Mouse (Mus musculus): ENCODE results near the gene Ovgp1. TPM values are rescaled to one million over a fixed set of nuclear protein-coding genes. Genes with fewer than 3 reads are reported as not detected.

The Ovgp1 gene
- polyA plus RNA-seq (2012; fragmentation: generic; extraction: Trizol): under 1 TPM; 0.01 to 0.57 TPM

DNA sequence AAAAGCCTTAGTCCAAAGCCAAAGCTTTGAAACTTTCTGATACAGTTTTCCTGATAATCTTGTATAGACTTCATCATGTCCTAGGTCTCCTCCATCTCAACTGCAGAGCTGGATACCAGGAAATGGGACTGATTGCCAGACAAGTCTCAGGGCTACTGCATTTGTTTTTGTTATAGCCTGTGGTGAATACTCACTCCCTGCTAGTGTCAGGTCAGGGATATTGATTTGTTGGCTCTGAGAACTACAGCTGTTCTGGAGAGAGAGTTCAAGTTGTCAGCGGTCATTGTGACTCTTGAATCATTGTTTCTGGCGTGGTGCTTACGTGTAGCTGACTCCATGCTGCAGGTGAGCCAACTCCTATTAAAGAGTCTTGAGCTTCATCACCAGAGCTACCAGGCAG lies at the start of gene Ovgp1:
Gene Ovgp1 (plus strand): TSS at position 301 of the 400 bp plus-strand sequence.

DNA sequence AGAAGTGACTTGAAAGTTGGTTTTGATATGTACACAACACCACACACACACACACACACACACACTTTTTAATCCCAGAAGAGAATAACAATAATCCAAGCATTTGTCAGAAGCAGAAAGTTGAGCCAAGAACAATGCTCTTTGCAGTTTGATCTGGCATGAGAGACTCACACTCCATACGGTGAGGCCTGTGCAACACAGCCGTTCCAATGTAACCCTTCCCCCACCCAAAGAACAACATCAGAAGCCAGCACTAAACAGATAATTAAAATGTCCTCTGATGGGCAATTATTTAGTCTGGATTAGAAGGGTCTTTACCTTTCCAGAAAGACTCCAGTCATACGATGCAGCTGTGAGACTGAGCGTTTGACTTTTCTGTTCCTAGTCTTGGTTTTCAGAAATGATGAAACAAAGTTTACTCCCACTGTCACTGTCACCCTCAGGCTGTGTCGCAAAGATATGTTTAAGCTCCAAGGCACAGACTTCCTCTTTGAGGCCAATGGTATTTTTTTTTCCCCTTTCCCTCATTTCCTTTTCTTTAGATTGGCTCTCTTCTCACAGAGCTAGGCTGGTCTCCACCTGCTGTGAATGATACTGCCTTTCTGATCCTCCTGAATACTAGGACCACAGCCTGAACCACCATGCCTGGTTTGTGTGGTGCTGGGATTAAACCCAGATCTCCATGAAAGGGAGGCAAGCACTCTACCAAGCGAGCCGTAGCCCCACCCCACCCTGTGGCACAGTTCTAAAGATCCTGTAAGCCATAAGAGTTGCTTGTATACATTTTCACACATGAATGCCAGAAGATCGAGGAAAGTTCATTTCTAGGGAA lies 41.1 kb upstream of the Ovgp1 start, which contains the start of gene I830077J02Rik:
Gene I830077J02Rik (minus strand): TSS at position 425 of the 832 bp plus-strand sequence.

DNA sequence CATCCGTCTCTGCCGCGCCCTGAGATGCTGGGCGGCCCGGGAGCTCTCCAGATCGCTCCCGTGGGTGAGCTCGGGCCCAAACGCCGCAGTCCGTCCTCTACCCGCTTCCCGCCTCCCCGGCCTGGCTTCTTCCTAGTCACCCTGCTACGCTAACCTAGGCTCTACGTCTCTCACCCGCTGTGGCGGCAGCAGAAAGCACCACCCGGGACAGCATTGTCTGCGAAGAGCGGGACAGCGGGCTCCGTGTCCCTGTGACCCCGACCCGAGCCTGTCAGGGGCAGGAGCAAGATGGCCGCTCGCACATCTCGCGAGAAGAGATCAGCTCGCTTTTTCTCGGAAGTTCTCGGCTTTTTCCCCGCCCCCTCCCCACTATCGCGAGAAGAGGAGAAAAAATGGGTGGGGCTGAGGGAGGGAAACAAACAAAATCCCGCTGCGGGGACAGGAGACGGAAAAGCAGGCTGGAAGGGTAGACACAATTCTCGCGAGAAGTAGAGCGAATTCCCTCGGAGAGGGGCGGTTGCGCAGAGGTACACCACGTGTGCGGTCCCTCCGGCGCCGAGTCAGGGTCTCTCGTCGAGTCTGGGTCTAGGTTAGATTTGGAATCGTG lies 14.4 kb upstream of the Ovgp1 start, which contains the start of gene Wdr77:
Gene Wdr77 (plus strand): TSS at position 396 of the 607 bp plus-strand sequence.

DNA sequence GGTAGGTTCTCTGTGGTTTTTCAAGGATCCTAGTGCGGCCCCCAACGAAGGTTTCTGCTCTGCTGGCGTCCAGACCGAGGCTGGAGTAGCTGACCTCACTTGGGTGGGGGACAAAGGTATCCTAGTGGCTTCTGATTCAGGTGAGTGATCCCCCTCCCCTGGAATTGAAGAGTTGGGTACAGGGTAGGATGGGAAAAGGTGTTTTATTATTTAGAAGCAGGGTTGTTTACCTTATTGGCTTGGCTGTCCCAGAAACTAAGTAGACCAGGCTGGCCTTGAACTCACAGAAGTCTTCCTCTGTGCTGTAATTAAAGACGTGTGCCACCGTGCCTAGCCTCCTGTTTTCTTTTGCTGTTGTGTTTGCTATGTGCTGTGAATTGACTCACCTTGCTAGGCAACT lies 13.5 kb upstream of the Ovgp1 start, which contains the start of gene Atp5f1:
Gene Atp5f1 (minus strand): TSS at position 101 of the 400 bp plus-strand sequence.

DNA sequence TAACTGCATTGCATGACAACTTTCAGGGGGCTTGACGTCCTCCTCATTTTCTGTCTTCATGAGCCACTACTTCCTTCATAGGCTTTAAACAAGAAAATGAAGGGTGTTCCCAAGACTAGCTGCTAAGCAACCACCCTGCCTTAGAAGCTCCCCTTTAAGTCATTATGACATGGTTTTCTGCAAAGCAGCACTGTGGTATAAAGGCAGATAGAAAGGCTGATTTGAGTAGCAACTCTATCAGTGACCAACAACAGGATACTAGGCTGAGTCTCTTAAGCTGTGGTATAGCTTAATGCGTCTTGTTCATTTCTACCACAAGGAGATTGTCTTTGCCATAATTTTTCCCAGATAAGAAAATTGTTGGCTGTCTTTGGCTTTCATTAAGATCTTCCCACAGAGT lies 41.0 kb downstream of the Ovgp1 start, which contains the start of gene Pifo:
Gene Pifo (minus strand): TSS at position 101 of the 400 bp plus-strand sequence.

DNA sequence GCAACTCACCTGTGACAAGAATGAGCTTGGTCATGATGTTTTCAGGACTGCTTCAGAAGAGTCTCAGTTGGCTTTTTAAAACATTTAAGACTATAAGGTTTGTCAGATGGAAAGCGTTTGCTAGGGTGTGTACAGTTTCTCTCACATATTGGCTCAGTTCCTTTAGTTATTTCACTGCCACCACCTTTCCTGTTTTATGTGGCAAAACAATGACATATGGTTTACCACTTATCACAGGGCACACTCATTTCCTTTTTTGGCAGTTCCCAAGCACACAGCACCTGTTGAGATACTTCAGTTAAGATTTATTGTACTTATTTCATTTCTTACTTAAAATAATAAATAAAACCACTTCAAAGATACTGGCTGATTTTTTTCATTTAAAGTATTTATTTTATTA lies 59.3 kb downstream of the Ovgp1 start, which contains the start of gene Chil5:
Gene Chil5 (minus strand): TSS at position 34 of the 400 bp plus-strand sequence.

Other genes starting within 250 kb of the Ovgp1 start
- gene Rap1a, start 172.4 kb upstream of the Ovgp1 start, polyA plus RNA-seq (2012; fragmentation: generic; extraction: Trizol): 10 to 100 TPM in 1 of 2 experiments, 1 to 10 TPM in 1; 1.7 to 10.2 TPM
- not detected for gene Adora3, start 102.9 kb upstream of the Ovgp1 start, polyA plus RNA-seq (2012; fragmentation: generic; extraction: Trizol)
- under 1 TPM in 1 of 2 experiments, not detected in 1; 0.19 TPM for gene Tmigd3, start 102.8 kb upstream of the Ovgp1 start, polyA plus RNA-seq (2012; fragmentation: generic; extraction: Trizol)
- not detected for gene I830077J02Rik, start 41.0 kb upstream of the Ovgp1 start, polyA plus RNA-seq (2012; fragmentation: generic; extraction: Trizol)
- gene Wdr77, start 14.3 kb upstream of the Ovgp1 start, polyA plus RNA-seq (2012; fragmentation: generic; extraction: Trizol): 10 to 100 TPM; 19.0 to 20.8 TPM
- gene Atp5f1, start 13.6 kb upstream of the Ovgp1 start, polyA plus RNA-seq (2012; fragmentation: generic; extraction: Trizol): 100 to 1,000 TPM in 1 of 2 experiments, 10 to 100 TPM in 1; 33.4 to 139 TPM
- not detected for gene Pifo, start 40.9 kb downstream of the Ovgp1 start, polyA plus RNA-seq (2012; fragmentation: generic; extraction: Trizol)
- gene Chil5, start 59.1 kb downstream of the Ovgp1 start, polyA plus RNA-seq (2012; fragmentation: generic; extraction: Trizol): not detected
- gene Chia1, start 139.5 kb downstream of the Ovgp1 start, polyA plus RNA-seq (2012; fragmentation: generic; extraction: Trizol): not detected
- not detected for gene Chil3, start 193.9 kb downstream of the Ovgp1 start, polyA plus RNA-seq (2012; fragmentation: generic; extraction: Trizol)
- gene Chil4, start 245.8 kb downstream of the Ovgp1 start, polyA plus RNA-seq (2012; fragmentation: generic; extraction: Trizol): not detected

Data from C3H10T1/2 (cell line).